Mouse (Mus musculus) intestine, embryonic 16.5 days (tissue): Measurements from ENCODE around the gene Zfand5. TPM values are rescaled to one million over a fixed set of nuclear protein-coding genes. Genes with fewer than 3 reads are reported as not detected.

Experiments
- polyA plus RNA-seq: library from polyadenylated mRNA; unstranded; fragments of >200 nt; fragmentation: Nextera tagmentation; extraction: Ambion mirVana; gene quantifications from 2 replicates; pipeline ENCODE4 v1.2.1, GENCODE M21; 2015

Zfand5 gene
- polyA plus RNA-seq, 1 experiment from 2014 or later, result 56.3 TPM

Other genes starting within 250 kb of the Zfand5 start
- gene Gda, start 201.2 kb downstream of the Zfand5 start, polyA plus RNA-seq, result 17.0 and 20.3 TPM in 2 replicates